Mouse (Mus musculus) liver, embryonic 15.5 days (tissue): Measurements from ENCODE around the gene Ncoa3. TPM values are rescaled to one million over a fixed set of nuclear protein-coding genes. Genes with fewer than 3 reads are reported as not detected.

ENCODE experiments used
- ATAC-seq: fragments of 200-750 bp; cut with Nextera tagmentation; 2 replicates; pipeline ENCODE4 v1.8.0; 2017; ENCODE audit warnings: moderate number of reproducible peaks, mild to moderate bottlenecking, moderate library complexity; ENCODE audit not compliant: insufficient read depth
- H3K27ac ChIP-seq: fragments of 300-500 bp; sonication (generic); replicated peaks from 2 replicates; pipeline ENCODE4 v1.5.1; 2015; ENCODE audit warnings: mild to moderate bottlenecking, inconsistent platforms
- H3K27me3 ChIP-seq: fragments of 300-500 bp; sonication (generic); 2 replicates; pipeline ENCODE4 v1.6.1; 2015; ENCODE audit warnings: mild to moderate bottlenecking, inconsistent platforms
- H3K36me3 ChIP-seq: fragments of 300-500 bp; sonication (generic); replicated peaks from 2 replicates; pipeline ENCODE4 v1.6.1; 2015; ENCODE audit warnings: moderate library complexity, mild to moderate bottlenecking, inconsistent platforms
- H3K4me1 ChIP-seq: fragments of 300-500 bp; sonication (generic); replicated peaks from 2 replicates; pipeline ENCODE4 v1.6.1; 2015; ENCODE audit warnings: inconsistent platforms
- H3K4me2 ChIP-seq: fragments of 300-500 bp; sonication (generic); 2 replicates; pipeline ENCODE4 v1.6.1; 2015; ENCODE audit warnings: moderate library complexity, mild to moderate bottlenecking, inconsistent platforms
- H3K4me3 ChIP-seq: fragments of 300-500 bp; sonication (generic); replicated peaks from 2 replicates; pipeline ENCODE4 v1.5.1; 2015; ENCODE audit warnings: mild to moderate bottlenecking, inconsistent platforms
- H3K9ac ChIP-seq: fragments of 300-500 bp; sonication (generic); 2 replicates; pipeline ENCODE4 v1.6.1; 2015; ENCODE audit warnings: moderate library complexity, mild to moderate bottlenecking, inconsistent platforms
- H3K9me3 ChIP-seq: fragments of 300-500 bp; sonication (generic); replicated peaks from 2 replicates; pipeline ENCODE4 v1.6.1; 2016; ENCODE audit warnings: inconsistent platforms
- WGBS: fragments of 180-500 bp; shearing (Covaris S2); methylation state at CpG from one replicate; pipeline ENCODE4 v1.1.7; 2015; ENCODE audit warnings: mixed read lengths; ENCODE audit not compliant: insufficient replicate concordance; 5-methylcytosine and 5-hydroxymethylcytosine counted together
- polyA plus RNA-seq: library from polyadenylated mRNA; unstranded; fragments of >200 nt; fragmentation: Nextera tagmentation; extraction: Ambion mirVana; gene quantifications from 2 replicates; pipeline ENCODE4 v1.2.1, GENCODE M21; 2015

Ncoa3 gene
- polyA plus RNA-seq, 1 experiment from 2014 or later = 3.5 TPM

DNA sequence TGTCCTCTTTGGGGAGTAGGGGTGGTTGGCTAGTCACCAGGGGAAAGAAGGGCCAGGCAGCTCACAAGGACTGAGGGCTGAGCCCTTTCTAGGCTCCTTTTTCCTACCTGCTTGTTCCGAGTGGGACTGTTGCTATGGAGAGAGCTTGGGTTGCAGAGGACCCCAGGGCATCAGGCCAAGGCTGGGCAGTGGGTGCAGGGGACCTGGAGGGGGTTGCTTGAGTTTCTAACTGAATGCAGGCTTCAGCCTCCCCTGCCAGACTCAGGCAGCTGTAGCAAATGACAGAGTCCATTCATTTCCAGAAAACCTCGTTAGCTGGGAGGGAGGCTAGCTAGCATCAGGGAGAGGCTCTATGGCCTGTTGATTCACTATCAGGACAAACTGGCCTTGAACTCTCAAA, 114.2 kb downstream of the Ncoa3 start:
- Histone ChIP-seq H3K4me3 (no peak overlapping the region), H3K27ac (no peak overlapping the region), H3K36me3 (no peaks in the 10 kb centered on the region), H3K4me1 (no peaks in the 10 kb centered on the region), H3K27me3 (no peaks in the 10 kb centered on the region), H3K9ac (no peak overlapping the region), H3K9me3 (no peaks in the 10 kb centered on the region), H3K4me2 (no peak overlapping the region)
- WGBS = 62% methylated on average over 2 of the region's 2 CpGs
- ATAC-seq = no peak

DNA sequence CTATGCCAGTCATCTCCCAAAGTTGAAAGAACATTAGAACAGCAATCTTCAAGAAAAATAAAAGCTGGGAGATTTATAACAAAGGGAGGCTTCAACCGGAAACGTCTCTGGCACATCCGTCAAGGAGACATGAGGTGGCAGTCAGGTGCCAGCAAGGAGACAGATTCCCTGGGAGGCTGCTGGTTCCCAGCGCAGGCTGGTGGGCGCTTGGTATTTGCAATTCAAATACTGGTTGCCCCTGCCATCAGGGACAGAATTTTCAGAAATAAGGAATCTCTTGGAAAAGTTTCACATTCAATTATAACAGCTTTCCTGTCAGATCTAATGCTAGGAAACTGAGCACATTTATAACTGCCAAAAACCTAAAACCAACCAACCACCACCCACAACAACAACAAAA, 115.5 kb downstream of the Ncoa3 start:
- no peaks in the 10 kb centered on the region for H3K9me3 ChIP-seq
- no peaks in the 10 kb centered on the region for H3K4me1 ChIP-seq
- no peak overlapping the region for H3K27ac ChIP-seq
- ATAC-seq = no peak
- H3K4me3 ChIP-seq = no peak overlapping the region
- no peaks in the 10 kb centered on the region for H3K36me3 ChIP-seq
- H3K4me2 ChIP-seq = no peak overlapping the region
- WGBS = 64% methylated on average over 5 of the region's 5 CpGs
- no peak overlapping the region for H3K9ac ChIP-seq
- no peaks in the 10 kb centered on the region for H3K27me3 ChIP-seq

DNA sequence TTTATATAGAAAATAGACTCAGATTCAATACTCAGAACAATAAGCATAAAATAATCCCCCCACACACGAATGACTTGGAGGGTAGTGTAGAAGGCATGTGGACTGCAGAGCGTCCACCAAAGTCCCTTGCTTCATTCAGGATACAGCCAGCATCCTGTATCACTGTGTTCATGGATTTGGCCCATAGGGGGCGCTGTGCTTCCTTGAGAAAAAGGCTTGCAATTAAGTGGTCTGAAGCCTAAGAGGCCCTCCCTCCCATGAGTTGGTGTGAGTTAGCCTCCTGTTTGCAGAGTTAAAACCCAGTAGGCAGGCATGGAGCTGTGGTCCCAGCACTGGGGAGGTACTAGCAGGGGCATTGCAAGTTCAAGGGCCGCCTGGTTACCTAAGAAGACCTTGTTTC, 115.9 kb downstream of the Ncoa3 start:
- Histone ChIP-seq H3K36me3 (no peaks in the 10 kb centered on the region), H3K27me3 (no peaks in the 10 kb centered on the region), H3K9ac (no peak overlapping the region), H3K4me2 (no peak overlapping the region), H3K4me3 (no peak overlapping the region), H3K27ac (no peak overlapping the region), H3K4me1 (no peaks in the 10 kb centered on the region), H3K9me3 (no peaks in the 10 kb centered on the region)
- ATAC-seq = no peak
- WGBS = 18% methylated on average over 4 of the region's 4 CpGs

DNA sequence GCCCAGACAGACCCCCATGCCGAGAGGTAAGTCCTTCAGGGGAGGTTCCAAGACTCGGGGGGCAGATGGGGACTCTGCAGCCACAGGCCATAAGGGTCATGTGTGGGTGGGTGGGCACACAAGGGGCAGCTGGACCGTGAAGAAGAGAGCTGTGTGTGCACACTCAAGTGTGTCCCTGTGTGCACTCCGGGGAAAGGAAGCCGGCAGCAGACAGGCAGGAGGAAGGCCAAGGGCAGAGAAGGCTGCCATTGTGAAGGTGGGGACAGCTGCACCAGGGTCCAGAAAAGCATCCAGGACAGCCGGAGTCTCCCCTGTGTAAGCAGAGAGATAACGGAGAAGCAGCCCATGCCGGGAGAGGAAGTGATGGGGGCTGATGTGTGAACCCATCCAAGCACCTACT, 118.3 kb downstream of the Ncoa3 start:
- 64% methylated on average over 8 of the region's 8 CpGs for WGBS
- Histone ChIP-seq H3K27ac (no peak overlapping the region), H3K4me1 (no peaks in the 10 kb centered on the region), H3K27me3 (no peaks in the 10 kb centered on the region), H3K9me3 (no peaks in the 10 kb centered on the region), H3K9ac (no peak overlapping the region), H3K36me3 (no peaks in the 10 kb centered on the region), H3K4me3 (no peak overlapping the region), H3K4me2 (no peak overlapping the region)
- no peak for ATAC-seq

DNA sequence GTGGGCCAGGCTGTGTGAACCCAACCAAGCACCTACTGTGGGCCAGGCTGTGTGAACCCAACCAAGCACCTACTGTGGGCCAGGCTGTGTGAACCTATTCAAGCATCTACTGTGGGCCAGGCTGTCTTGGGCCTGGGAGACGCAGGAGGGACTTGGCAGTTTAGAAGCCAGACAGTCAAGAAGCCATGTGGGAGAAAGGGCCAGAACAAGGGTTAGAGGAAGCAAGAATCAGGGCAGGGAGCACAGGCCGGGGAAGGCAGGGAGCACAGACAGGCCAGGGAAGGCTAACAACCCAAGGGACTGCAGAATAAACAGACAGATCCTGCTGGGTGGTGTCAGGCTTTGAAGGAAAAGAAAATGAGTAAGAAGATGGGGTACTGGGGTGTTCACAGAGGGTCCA, 118.8 kb downstream of the Ncoa3 start:
- Histone ChIP-seq H3K36me3 (no peaks in the 10 kb centered on the region), H3K9me3 (no peaks in the 10 kb centered on the region), H3K9ac (no peak overlapping the region), H3K27ac (no peak overlapping the region), H3K4me2 (no peak overlapping the region), H3K4me3 (no peak overlapping the region), H3K27me3 (no peaks in the 10 kb centered on the region), H3K4me1 (no peaks in the 10 kb centered on the region)
- ATAC-seq = no peak
- 60% methylated on average over 2 of the region's 2 CpGs for WGBS

DNA sequence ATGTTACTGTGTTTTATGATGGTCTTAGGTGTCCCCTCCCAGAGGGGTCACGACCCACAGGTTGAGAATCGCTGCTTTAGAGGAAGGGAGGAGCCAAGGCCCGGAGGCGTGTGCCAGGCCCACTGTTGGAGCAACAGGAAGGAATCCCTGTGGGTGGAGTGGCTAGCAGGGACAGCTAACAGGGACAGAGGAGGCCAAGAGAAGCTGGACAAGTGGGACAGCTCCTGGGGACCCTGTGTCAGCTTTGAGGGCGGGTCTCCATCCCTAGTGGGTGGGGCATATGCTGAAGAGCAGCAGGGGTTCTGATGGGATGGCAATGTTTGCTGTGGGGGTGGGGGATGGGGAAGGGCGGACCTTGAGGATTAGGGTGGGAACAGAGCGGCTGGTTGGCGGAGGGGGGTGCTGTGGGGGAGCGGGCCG, 119.4 kb downstream of the Ncoa3 start:
- no peaks in the 10 kb centered on the region for H3K27me3 ChIP-seq
- WGBS = 53% methylated on average over 10 of the region's 10 CpGs
- no peak overlapping the region for H3K27ac ChIP-seq
- H3K4me1 ChIP-seq = no peaks in the 10 kb centered on the region
- no peak overlapping the region for H3K4me2 ChIP-seq
- H3K36me3 ChIP-seq = no peaks in the 10 kb centered on the region
- no peaks in the 10 kb centered on the region for H3K9me3 ChIP-seq
- H3K9ac ChIP-seq = no peak overlapping the region
- ATAC-seq = no peak
- no peak overlapping the region for H3K4me3 ChIP-seq

DNA sequence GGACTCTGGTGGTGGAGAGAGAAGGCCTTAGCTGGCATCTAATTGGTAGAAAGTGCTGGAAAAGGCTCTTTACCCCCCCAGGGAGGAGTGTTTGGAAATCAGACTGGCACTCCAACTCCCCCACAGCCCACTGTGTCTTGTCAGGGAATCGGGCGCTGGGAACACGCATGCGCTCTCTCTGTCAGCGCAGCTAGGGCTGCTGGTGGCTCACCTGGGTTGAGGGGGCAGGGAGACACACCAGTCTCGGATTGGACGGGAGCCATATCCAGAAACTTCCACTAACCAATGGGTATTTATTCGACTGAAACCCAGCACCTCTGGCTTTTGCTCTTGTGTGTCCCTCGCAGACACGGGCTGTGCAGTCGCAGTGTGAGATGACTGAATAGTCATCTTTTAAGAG, 120.5 kb downstream of the Ncoa3 start:
- Histone ChIP-seq H3K4me2 (no peak overlapping the region), H3K27me3 (no peaks in the 10 kb centered on the region), H3K4me3 (no peak overlapping the region), H3K9me3 (no peaks in the 10 kb centered on the region), H3K4me1 (no peaks in the 10 kb centered on the region), H3K27ac (no peak overlapping the region), H3K9ac (no peak overlapping the region), H3K36me3 (no peaks in the 10 kb centered on the region)
- WGBS = 74% methylated on average over 11 of the region's 11 CpGs
- ATAC-seq = no peak

DNA sequence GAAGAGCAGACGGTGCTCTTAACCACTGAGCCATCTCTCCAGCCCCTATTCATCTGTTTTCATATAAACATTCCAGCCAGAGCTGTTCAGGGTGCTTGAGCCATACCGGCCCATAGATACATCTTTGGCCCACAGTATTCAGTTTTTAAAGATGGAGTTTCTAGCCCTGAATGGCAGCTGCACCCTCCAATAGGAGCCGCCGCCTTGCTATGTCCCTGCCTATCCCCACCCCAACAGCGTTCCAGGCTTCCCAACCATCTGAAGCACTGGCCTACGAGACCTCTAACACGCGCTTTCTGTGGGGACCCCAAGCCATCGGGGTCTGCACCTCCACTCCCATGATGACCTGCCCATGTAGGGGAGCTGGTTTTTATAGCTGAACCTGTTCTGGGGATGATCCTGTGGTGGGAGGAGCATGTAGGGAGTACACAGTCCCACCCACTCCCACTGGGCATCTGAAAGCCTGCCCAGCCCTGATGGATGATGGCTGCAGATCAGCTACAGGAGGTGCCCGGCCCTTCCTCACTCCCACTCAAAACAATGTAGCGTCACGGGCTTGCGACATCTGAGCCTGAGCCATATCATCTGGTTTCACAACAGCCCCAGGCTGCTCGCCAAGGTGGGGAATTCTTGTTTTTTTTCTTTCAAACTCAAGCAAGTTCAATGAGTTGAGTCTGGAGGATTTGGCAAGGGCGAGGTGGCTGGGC, 123.3 kb downstream of the Ncoa3 start:
- no peak overlapping the region for H3K9ac ChIP-seq
- no peak for ATAC-seq
- no peaks in the 10 kb centered on the region for H3K4me1 ChIP-seq
- H3K4me3 ChIP-seq = no peak overlapping the region
- H3K27ac ChIP-seq = no peak overlapping the region
- 70% methylated on average over 15 of the region's 15 CpGs for WGBS
- H3K27me3 ChIP-seq = no peaks in the 10 kb centered on the region
- no peaks in the 10 kb centered on the region for H3K36me3 ChIP-seq
- no peaks in the 10 kb centered on the region for H3K9me3 ChIP-seq
- no peak overlapping the region for H3K4me2 ChIP-seq

DNA sequence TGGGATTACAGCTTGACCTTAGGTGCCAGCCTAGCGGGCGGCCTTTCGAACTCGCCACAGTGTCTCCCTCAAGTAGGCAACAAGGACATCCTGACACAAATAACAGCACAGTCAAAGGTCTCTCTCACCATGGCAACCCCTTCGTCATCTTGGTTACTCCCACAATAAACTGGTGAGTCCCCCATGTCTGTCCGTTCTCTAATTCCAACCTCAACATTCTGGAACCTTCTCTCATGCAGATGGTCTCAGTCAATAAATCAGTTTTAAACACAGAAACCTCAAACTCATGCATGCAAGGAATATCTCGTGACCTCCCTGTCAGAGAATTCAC, 123.8 kb downstream of the Ncoa3 start:
- Histone ChIP-seq H3K9ac (no peak overlapping the region), H3K4me1 (no peaks in the 10 kb centered on the region), H3K27ac (no peak overlapping the region), H3K4me2 (no peak overlapping the region), H3K4me3 (no peak overlapping the region), H3K36me3 (no peaks in the 10 kb centered on the region), H3K9me3 (no peaks in the 10 kb centered on the region), H3K27me3 (no peaks in the 10 kb centered on the region)
- no peak for ATAC-seq
- 66% methylated on average over 7 of the region's 7 CpGs for WGBS

DNA sequence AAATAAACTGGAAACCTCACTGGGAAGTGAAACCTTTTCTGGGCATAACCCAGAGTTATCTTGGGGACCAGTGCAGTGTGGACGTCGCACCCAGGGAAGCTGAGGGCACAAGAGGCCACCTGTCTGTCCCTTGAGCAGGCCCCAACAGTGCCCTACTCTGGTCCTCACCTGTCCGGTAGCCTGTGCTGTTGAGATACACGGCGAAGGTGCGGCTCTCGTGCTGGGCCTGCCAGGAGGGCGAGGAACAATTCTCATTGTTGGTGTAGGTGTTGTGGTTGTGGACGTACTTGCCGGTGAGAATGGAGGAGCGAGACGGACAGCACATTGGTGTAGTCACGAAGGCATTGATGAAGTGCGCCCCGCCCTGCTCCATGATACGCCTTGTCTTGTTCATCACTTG, 124.3 kb downstream of the Ncoa3 start:
- Histone ChIP-seq H3K27ac (no peak overlapping the region), H3K27me3 (no peaks in the 10 kb centered on the region), H3K4me3 (no peak overlapping the region), H3K4me1 (no peaks in the 10 kb centered on the region), H3K9ac (no peak overlapping the region), H3K36me3 (no peaks in the 10 kb centered on the region), H3K4me2 (no peak overlapping the region), H3K9me3 (no peaks in the 10 kb centered on the region)
- WGBS = 77% methylated on average over 16 of the region's 16 CpGs
- no peak for ATAC-seq

DNA sequence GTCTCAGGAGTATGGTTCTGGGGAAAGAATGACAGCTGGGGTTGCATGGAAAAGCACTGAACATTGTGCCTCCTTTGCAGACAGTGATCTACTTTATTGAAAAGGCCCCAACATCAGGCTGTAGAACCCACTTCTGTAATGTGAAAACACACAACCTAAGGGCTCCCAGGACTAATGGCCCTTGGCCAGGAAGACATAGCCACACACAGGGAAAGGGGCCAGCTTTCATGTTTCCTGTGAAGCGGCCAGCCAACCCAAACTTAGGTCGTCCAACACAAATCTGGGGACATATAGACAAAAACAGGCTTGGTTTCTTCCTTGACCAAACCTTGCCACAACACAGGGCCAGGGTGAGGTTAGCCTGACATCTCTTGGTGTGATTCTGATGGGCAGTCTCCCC, 127.6 kb downstream of the Ncoa3 start:
- no peaks in the 10 kb centered on the region for H3K27me3 ChIP-seq
- no peak overlapping the region for H3K27ac ChIP-seq
- H3K36me3 ChIP-seq = no peaks in the 10 kb centered on the region
- WGBS = 18% methylated on average over 2 of the region's 2 CpGs
- H3K4me2 ChIP-seq = no peak overlapping the region
- H3K9ac ChIP-seq = no peak overlapping the region
- H3K4me1 ChIP-seq = no peaks in the 10 kb centered on the region
- no peaks in the 10 kb centered on the region for H3K9me3 ChIP-seq
- ATAC-seq = no peak
- H3K4me3 ChIP-seq = no peak overlapping the region

DNA sequence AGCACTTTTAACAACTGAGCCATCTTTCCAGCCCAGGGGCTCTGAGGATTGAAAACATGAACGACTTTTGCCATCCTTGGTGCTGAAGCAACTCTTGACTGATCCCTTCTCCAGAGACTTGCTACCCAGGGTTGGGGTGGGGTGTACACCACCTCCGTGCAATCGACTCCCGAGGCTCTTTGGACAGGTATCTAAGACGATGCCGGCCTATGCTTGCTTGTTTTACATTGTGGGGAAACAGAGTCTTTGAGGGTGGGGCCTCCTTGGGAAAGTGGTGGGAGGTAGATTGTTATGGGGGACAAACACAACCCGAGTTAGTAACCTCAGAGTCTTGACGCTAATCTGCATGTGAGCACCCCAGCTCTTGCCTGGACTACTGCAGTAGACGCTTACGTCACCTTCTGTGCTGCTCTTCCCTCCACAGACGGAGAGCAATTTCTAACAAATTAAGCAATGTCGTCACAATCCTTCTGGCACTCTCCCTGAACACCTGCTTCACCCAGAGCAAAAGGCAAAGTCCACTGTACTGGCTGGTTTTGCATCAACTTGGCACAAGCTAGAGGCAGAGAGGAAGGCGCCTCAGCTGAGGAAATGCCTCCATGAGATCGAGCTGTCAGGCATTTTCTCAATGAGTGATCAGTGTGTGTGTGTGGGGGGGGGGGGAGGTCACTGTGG, 129.4 kb downstream of the Ncoa3 start:
- 54% methylated on average over 14 of the region's 14 CpGs for WGBS
- no peak for ATAC-seq
- Histone ChIP-seq H3K27me3 (no peaks in the 10 kb centered on the region), H3K9me3 (no peaks in the 10 kb centered on the region), H3K4me2 (no peak overlapping the region), H3K9ac (no peak overlapping the region), H3K27ac (no peak overlapping the region), H3K36me3 (no peaks in the 10 kb centered on the region), H3K4me1 (no peaks in the 10 kb centered on the region), H3K4me3 (no peak overlapping the region)
